Mouse (Mus musculus): ENCODE measurements at regions not wholly inside any gene's neighbourhood (a gene's known extent, or its start where the extent isn't known, plus 50 kb on each side); places are given as distances from the start of the nearest gene placed in this dataset.

DNA sequence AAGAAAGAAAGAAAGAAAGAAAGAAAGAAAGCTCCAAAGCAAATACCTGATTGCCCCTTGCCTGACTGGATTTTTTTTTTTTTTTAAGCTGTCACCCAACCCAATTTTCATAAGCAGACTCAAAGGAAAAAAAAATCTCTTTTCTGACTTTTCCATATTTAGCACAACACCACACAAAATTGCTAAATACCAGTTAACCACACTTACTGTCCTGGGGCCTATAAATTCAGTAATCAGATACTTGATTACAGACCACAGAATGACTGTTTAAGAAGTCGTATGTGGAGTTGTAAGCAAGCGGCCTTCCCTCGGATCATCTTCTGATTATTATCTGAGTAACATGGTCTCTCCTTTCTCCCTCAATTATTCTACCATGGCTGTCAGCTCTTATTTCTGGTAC lies 263.3 kb upstream of the Gm15217 start:
- Histone ChIP-seq H3K9ac (ENCODE audit: control insufficient read depth, low read depth, low read length, poor library complexity, severe bottlenecking) (no peak overlapping the region), H3K36me3 (ENCODE audit: control insufficient read depth in 1 of 2, insufficient read depth in 2 of 2, low read length in 2 of 2) (no peaks in the 10 kb centered on the region), H3K79me2 (ENCODE audit: control insufficient read depth, insufficient read depth, low read length, poor library complexity) (no peaks in the 10 kb centered on the region), H3K27ac (ENCODE audit: control insufficient read depth, low read depth, low read length) (no peak overlapping the region), H3K27me3 (ENCODE audit: control insufficient read depth in 1 of 2, insufficient read depth in 2 of 2, low read length in 2 of 2) (no peaks in the 10 kb centered on the region), H3K9me3 (replicated peaks; ENCODE audit: insufficient read depth, low read length) (no peaks in the 10 kb centered on the region), H3K4me1 (ENCODE audit: control insufficient read depth in 1 of 2, insufficient read depth in 2 of 2, low read length in 2 of 2) (no peaks in the 10 kb centered on the region), H3K4me3 (ENCODE audit: control insufficient read depth in 1 of 2, insufficient read depth in 1 of 2, low read depth in 2 of 2, low read length in 2 of 2) (no peak overlapping the region)
- DNase-seq (ENCODE audit: low read depth, low spot score) = no peak
- no peak for TF ChIP-seq KAT2A (conservative IDR thresholded peaks at IDR 0.05; ENCODE audit: low read depth, low read length)
- no peak for TF ChIP-seq UBTF (IDR thresholded peaks at IDR 0.05; ENCODE audit: borderline replicate concordance, insufficient read depth, low read depth, low read length)
- TF ChIP-seq NELFE (IDR thresholded peaks at IDR 0.05; ENCODE audit: low read depth, low read length) = no peak
- TF ChIP-seq MXI1 (IDR thresholded peaks at IDR 0.05; ENCODE audit: low read depth, low read length) = no peak
- TF ChIP-seq MYC (IDR thresholded peaks at IDR 0.05; ENCODE audit: low read depth, low read length) = no peak
- no peak for TF ChIP-seq RAD21 (IDR thresholded peaks at IDR 0.05; ENCODE audit: low read depth, low read length)
- TF ChIP-seq JUND (IDR thresholded peaks at IDR 0.05; ENCODE audit: low read depth, low read length) = no peak
- no peak for TF ChIP-seq USF2 (IDR thresholded peaks at IDR 0.05; ENCODE audit: borderline replicate concordance in 1 of 2, insufficient read depth in 1 of 2, low read depth in 1 of 2, low read length in 2 of 2)
- TF ChIP-seq ETS1 (IDR thresholded peaks at IDR 0.05; ENCODE audit: low read depth, low read length) = no peak
- no peak for TF ChIP-seq ZMIZ1 (IDR thresholded peaks at IDR 0.05; ENCODE audit: low read depth, low read length)
- TF ChIP-seq ELF1 (IDR thresholded peaks at IDR 0.05; ENCODE audit: low read depth, low read length) = no peak
- TF ChIP-seq POLR2AphosphoS5 (IDR thresholded peaks at IDR 0.05; ENCODE audit: borderline replicate concordance, low read depth, low read length) = no peak
- TF ChIP-seq MYB (IDR thresholded peaks at IDR 0.05; ENCODE audit: low read depth, low read length) = no peak
- TF ChIP-seq EP300 (IDR thresholded peaks at IDR 0.05; ENCODE audit: low read depth in 1 of 2, low read length in 2 of 2) = no peak
- TF ChIP-seq MAX (IDR thresholded peaks at IDR 0.05; ENCODE audit: low read length) = no peak
- no peak for TF ChIP-seq TCF12 (IDR thresholded peaks at IDR 0.05; ENCODE audit: low read depth, low read length)

DNA sequence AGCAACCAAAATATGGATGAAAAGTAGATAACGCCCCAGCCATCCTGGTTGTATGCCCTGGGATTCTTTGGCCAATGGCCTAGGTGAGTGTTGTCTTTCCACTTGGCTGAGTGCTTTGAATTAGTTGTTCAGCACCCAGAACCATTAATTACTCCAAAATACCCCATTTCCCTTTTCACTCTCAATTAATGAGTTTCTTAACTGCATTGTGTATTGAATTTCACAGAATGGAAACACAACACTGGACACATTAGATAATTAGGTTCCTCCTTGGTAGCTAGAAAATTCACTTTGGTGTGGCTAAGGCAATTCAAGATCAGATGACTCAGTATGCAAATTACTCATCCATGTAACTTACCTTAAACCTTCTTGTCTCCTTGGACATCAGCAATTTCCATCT lies 252.7 kb upstream of the Gm15217 start:
- Histone ChIP-seq H3K79me2 (ENCODE audit: control insufficient read depth, insufficient read depth, low read length, poor library complexity) (no peaks in the 10 kb centered on the region), H3K9me3 (replicated peaks; ENCODE audit: insufficient read depth, low read length) (no peaks in the 10 kb centered on the region), H3K4me1 (ENCODE audit: control insufficient read depth in 1 of 2, insufficient read depth in 2 of 2, low read length in 2 of 2) (no peaks in the 10 kb centered on the region), H3K36me3 (ENCODE audit: control insufficient read depth in 1 of 2, insufficient read depth in 2 of 2, low read length in 2 of 2) (no peaks in the 10 kb centered on the region), H3K27ac (ENCODE audit: control insufficient read depth, low read depth, low read length) (no peak overlapping the region), H3K4me3 (ENCODE audit: control insufficient read depth in 1 of 2, insufficient read depth in 1 of 2, low read depth in 2 of 2, low read length in 2 of 2) (no peak overlapping the region), H3K9ac (ENCODE audit: control insufficient read depth, low read depth, low read length, poor library complexity, severe bottlenecking) (no peak overlapping the region), H3K27me3 (ENCODE audit: control insufficient read depth in 1 of 2, insufficient read depth in 2 of 2, low read length in 2 of 2) (no peaks in the 10 kb centered on the region)
- TF ChIP-seq MYB (IDR thresholded peaks at IDR 0.05; ENCODE audit: low read depth, low read length) = no peak
- no peak for TF ChIP-seq TBP (IDR thresholded peaks at IDR 0.05; ENCODE audit: low read depth, low read length)
- no peak for TF ChIP-seq NELFE (IDR thresholded peaks at IDR 0.05; ENCODE audit: low read depth, low read length)
- no peak for TF ChIP-seq USF1 (IDR thresholded peaks at IDR 0.05; ENCODE audit: low read depth, low read length)
- no peak for TF ChIP-seq MAZ (IDR thresholded peaks at IDR 0.05; ENCODE audit: low read depth, low read length)
- TF ChIP-seq ZKSCAN1 (IDR thresholded peaks at IDR 0.05; ENCODE audit: low read depth, low read length) = no peak
- no peak for TF ChIP-seq SMC3 (IDR thresholded peaks at IDR 0.05; ENCODE audit: low read depth, low read length)
- no peak for TF ChIP-seq UBTF (IDR thresholded peaks at IDR 0.05; ENCODE audit: borderline replicate concordance, insufficient read depth, low read depth, low read length)
- TF ChIP-seq MEF2A (IDR thresholded peaks at IDR 0.05; ENCODE audit: extremely low read depth, insufficient replicate concordance, low read depth, low read length, poor library complexity, severe bottlenecking) = no peak
- no peak for TF ChIP-seq KAT2A (conservative IDR thresholded peaks at IDR 0.05; ENCODE audit: low read depth, low read length)
- no peak for TF ChIP-seq ZMIZ1 (IDR thresholded peaks at IDR 0.05; ENCODE audit: low read depth, low read length)
- no peak for TF ChIP-seq MAX (IDR thresholded peaks at IDR 0.05; ENCODE audit: low read length)
- TF ChIP-seq ZNF384 (IDR thresholded peaks at IDR 0.05; ENCODE audit: low read depth, low read length) = no peak
- TF ChIP-seq POLR2AphosphoS2 (IDR thresholded peaks at IDR 0.05; ENCODE audit: low read length) = no peak
- no peak for TF ChIP-seq TCF12 (IDR thresholded peaks at IDR 0.05; ENCODE audit: low read depth, low read length)
- TF ChIP-seq CTCF (IDR thresholded peaks at IDR 0.05 in 2 of 3, conservative IDR thresholded peaks at IDR 0.05 in 1 of 3; ENCODE audit: control insufficient read depth in 1 of 3, insufficient read depth in 1 of 3, low read depth in 2 of 3, low read length in 3 of 3, poor library complexity in 1 of 3, severe bottlenecking in 1 of 3) = no peak
- no peak for TF ChIP-seq RCOR1 (IDR thresholded peaks at IDR 0.05; ENCODE audit: low read depth, low read length)
- DNase-seq (ENCODE audit: low read depth, low spot score) = no peak

Data from MEL (cell line).